Mouse (Mus musculus) hindbrain, embryonic 15.5 days (tissue): ENCODE measurements at regions not wholly inside any gene's neighbourhood (a gene's known extent, or its start where the extent isn't known, plus 50 kb on each side); places are given as distances from the start of the nearest gene placed in this dataset.
"Not testable (repeated sequence)": the region's sequence is repeated elsewhere in the genome, so short reads cannot be mapped to it uniquely, and the experiment has no call there.

Source experiments
- ATAC-seq: fragments of 200-750 bp; cut with Nextera tagmentation; 2 replicates; pipeline ENCODE4 v1.8.0; 2017; ENCODE audit warnings: low read depth, moderate number of reproducible peaks, moderate TSS enrichment; ENCODE audit not compliant: low FRiP score
- H3K27ac ChIP-seq: fragments of 300-500 bp; sonication (generic); replicated peaks from 2 replicates; pipeline ENCODE4 v1.5.1; 2015; ENCODE audit warnings: mild to moderate bottlenecking, inconsistent platforms
- H3K27me3 ChIP-seq: fragments of 300-500 bp; sonication (generic); 2 replicates; pipeline ENCODE4 v1.6.1; 2015; ENCODE audit warnings: control low read depth, inconsistent platforms
- H3K36me3 ChIP-seq: fragments of 300-500 bp; sonication (generic); 2 replicates; pipeline ENCODE4 v1.6.1; 2015; ENCODE audit warnings: control low read depth, inconsistent platforms
- H3K4me1 ChIP-seq: fragments of 300-500 bp; sonication (generic); replicated peaks from 2 replicates; pipeline ENCODE4 v1.6.1; 2015; ENCODE audit warnings: control low read depth, inconsistent platforms
- H3K4me2 ChIP-seq: fragments of 300-500 bp; sonication (generic); 2 replicates; pipeline ENCODE4 v1.6.1; 2015; ENCODE audit warnings: moderate library complexity, mild to moderate bottlenecking, inconsistent platforms
- H3K4me3 ChIP-seq: fragments of 300-500 bp; sonication (generic); 2 replicates; pipeline ENCODE4 v1.5.1; 2015; ENCODE audit warnings: mild to moderate bottlenecking, inconsistent platforms
- H3K9ac ChIP-seq: fragments of 300-500 bp; sonication (generic); 2 replicates; pipeline ENCODE4 v1.6.1; 2015; ENCODE audit warnings: inconsistent platforms
- H3K9me3 ChIP-seq: fragments of 300-500 bp; sonication (generic); 2 replicates; pipeline ENCODE4 v1.6.1; 2016; ENCODE audit warnings: control low read depth, inconsistent platforms
- WGBS: fragments of 180-500 bp; shearing (Covaris S2); methylation state at CpG from one replicate; pipeline ENCODE4 v1.1.7; 2015; 5-methylcytosine and 5-hydroxymethylcytosine counted together

DNA sequence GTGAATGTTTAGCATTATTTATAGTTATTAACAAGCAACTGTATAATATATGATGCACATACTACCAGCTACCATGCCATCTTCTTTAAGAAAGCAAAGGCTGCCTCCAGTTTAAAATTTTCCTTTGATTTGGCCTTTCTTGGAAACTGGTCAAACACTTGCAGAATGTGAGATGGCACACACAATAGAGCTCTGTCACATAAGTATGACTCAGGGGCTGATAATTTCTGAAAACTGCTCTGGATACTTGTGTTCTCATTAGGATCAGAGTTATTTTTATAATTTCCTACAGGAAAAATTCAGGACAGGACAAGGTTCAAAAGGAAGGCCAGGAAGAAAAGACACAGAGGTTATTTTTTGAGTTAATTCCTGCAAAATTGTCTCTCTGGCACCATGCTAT lies 552.4 kb upstream of the Adamts5 start:
- Histone ChIP-seq H3K27ac (no peak overlapping the region), H3K4me1 (no peaks in the 10 kb centered on the region), H3K36me3 (no peaks in the 10 kb centered on the region), H3K9ac (no peak overlapping the region), H3K27me3 (no peaks in the 10 kb centered on the region), H3K4me2 (no peak overlapping the region), H3K4me3 (no peak overlapping the region), H3K9me3 (no peaks in the 10 kb centered on the region)
- ATAC-seq: no peak

DNA sequence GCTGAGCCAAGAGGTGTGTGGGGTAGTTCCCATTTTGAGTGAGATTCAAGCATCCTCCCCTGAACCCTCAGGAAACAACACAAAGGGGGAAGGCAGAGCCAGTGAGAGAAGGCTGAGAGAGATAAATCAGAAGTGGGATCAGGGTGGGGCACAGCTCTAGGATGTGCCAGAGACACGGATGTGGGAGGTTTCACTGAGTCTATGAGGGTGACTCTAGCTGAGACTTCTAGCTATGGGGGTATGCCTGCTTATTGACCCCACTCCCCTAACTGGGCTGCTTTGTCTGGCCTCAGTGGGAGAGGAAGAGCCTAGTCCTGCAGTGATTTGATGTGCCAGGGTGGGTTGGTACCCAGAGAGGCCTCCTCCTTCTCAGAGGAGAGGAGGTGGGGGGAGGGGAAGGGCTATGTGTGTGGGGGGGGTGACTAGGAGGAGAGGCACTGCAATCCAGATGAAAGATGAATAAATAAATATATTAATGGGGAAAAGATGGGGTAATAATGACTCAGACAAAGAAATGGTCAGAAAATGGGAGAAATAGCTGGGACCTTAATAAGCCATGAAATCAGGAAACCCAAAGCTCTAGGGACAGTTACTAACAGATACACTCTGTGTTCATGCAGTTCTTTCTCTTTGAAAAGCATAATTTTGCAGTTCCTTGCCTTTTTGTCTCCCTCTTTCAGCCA lies 547.0 kb upstream of the Adamts5 start:
- 29% methylated on average over 1 of the region's 1 CpGs for WGBS
- Histone ChIP-seq H3K27me3 (no peaks in the 10 kb centered on the region), H3K4me2 (no peak overlapping the region), H3K9me3 (no peaks in the 10 kb centered on the region), H3K4me3 (no peak overlapping the region), H3K27ac (no peak overlapping the region), H3K9ac (no peak overlapping the region), H3K36me3 (no peaks in the 10 kb centered on the region), H3K4me1 (no peaks in the 10 kb centered on the region)
- ATAC-seq: no peak

DNA sequence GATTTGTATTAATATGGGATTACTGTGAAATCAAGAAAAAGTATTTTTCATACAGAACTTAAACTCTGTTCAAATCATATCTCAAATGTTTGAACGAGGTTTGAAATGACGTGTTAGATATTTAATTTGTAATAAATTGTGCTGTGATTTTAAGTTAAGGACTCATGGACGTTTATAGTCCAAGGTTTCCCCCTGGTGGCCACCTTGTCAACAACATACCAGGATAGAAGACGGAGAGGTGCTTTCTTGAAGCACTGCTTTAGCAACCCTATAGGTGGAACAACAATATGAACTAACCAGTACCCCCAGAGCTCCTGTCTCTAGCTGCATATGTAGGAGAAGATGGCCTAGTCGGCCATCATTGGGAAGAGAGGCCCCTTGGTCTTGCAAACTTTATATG lies 517.8 kb upstream of the Adamts5 start:
- H3K4me3 ChIP-seq, H3K9me3 ChIP-seq, H3K9ac ChIP-seq, H3K4me2 ChIP-seq, H3K27me3 ChIP-seq, H3K27ac ChIP-seq, ATAC-seq, H3K36me3 ChIP-seq, H3K4me1 ChIP-seq: not testable (repeated sequence)
- 11% methylated on average over 5 of the region's 5 CpGs for WGBS

DNA sequence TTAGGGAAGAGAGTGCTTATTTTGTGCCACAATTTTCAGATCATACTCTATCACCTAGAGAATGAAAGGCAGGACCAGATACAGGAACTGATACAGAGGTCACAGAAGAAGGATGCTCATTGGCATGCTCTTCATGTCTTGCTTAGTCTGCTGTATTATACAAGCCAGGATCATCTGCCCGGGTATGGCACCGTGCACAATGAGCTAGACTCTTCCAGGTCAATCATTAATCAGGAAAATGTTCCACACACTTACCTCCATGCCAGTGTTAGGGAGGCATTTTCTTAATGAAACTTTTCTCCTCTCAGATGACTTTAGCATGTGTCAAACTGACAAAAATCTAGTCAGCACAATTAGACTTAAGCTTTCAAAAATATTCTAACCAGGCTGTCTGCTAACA lies 502.7 kb upstream of the Adamts5 start:
- no peak overlapping the region for H3K9ac ChIP-seq
- H3K27me3 ChIP-seq: no peaks in the 10 kb centered on the region
- H3K4me3 ChIP-seq: no peak overlapping the region
- no peak overlapping the region for H3K4me2 ChIP-seq
- ATAC-seq: no peak
- 79% methylated on average over 2 of the region's 2 CpGs for WGBS
- no peaks in the 10 kb centered on the region for H3K4me1 ChIP-seq
- H3K27ac ChIP-seq: no peak overlapping the region
- no peaks in the 10 kb centered on the region for H3K36me3 ChIP-seq
- H3K9me3 ChIP-seq: no peaks in the 10 kb centered on the region

DNA sequence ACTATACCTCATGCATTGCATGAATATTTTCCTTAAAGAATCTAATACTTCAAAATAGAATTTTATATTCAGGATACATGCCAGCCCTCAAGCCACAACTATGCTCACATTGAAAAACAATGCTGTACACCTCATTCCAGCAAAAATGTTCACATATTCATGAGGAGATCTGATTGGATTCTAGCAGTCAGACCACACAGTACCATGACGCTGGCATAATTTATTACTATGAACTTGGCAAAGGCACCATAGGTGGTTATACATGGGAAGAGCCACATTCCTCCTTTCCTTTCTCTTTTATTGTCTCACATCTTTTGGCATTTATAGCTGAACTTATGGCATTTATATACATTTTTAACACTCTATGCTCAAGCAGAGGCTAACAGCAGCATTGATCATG lies 499.8 kb upstream of the Adamts5 start:
- Histone ChIP-seq H3K27me3 (no peaks in the 10 kb centered on the region), H3K36me3 (no peaks in the 10 kb centered on the region), H3K27ac (no peak overlapping the region), H3K4me2 (no peak overlapping the region), H3K4me3 (no peak overlapping the region), H3K9me3 (no peaks in the 10 kb centered on the region), H3K4me1 (no peaks in the 10 kb centered on the region), H3K9ac (no peak overlapping the region)
- ATAC-seq: no peak
- 57% methylated on average over 1 of the region's 1 CpGs for WGBS

DNA sequence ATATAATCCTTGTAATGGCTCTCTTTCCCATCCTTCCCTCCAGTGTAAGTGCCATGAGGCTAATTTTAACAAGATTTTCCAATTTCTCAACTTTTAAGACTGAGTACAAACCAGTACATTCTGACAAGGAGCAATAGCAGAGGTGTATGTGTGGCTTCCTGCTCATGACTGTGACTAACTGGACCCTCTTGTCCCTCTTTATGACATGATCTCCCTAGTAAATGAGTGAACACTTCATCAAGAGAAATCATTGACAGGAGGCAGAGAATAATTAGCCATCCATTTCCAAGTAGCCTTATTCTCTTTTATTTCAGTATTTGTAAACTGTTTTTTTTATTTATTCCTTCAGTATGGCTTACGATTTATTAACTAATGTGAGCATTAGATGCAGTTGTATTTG lies 497.7 kb upstream of the Adamts5 start:
- Histone ChIP-seq H3K9ac (no peak overlapping the region), H3K4me3 (no peak overlapping the region), H3K27me3 (no peaks in the 10 kb centered on the region), H3K4me2 (no peak overlapping the region), H3K27ac (no peak overlapping the region), H3K9me3 (no peaks in the 10 kb centered on the region), H3K4me1 (no peaks in the 10 kb centered on the region), H3K36me3 (no peaks in the 10 kb centered on the region)
- no peak for ATAC-seq
- 98% methylated on average over 1 of the region's 1 CpGs for WGBS

DNA sequence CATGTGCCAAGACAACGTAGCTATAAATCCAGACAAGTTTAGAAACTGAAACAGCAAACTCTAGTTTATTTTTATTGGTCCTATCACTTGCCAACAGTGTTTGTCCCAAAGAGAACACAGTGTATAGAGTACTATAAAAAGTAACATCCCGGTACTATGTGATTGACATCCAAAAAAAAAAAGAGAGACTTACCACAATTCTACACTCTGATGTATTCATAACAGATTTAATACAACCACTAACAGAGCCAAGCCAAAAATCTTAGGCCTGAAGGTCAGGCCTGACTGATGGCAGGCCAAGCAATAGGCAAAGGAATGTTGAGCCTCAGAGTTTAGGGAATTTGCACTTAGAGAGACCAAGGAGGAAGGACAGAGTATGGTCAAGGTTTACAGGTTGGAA lies 495.9 kb upstream of the Adamts5 start:
- no peaks in the 10 kb centered on the region for H3K27me3 ChIP-seq
- 77% methylated on average over 2 of the region's 2 CpGs for WGBS
- no peak for ATAC-seq

DNA sequence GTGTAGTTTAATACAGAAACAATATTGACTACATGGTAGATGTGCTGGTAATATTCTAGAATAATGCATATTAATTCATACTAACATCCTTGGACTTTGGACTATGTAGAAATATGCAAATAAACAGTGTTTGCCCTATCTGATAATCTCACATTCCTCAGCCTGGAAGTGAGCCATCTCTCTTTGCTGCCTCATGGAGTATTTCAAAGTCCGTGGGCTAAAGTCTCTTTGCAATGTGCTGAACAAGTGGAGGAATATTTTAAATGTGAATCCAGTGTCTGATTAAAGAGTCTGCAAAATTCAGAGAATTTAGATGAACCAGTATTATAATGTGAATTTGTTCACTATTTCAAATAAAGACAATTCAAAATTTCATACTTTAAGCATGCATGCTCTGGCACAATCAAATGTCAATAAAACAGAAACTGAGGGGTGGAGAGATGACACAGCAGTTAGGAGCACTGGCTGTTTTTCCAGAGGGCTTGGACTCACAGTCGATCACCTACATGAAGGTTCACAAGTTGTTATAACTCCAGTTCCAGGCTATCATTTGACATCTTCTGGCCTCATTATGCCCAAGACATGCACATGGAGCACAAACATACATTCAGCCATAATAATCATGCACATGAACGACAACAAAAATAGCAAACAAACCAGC lies 487.6 kb upstream of the Adamts5 start:
- Histone ChIP-seq H3K9me3 (no peaks in the 10 kb centered on the region), H3K4me1 (no peaks in the 10 kb centered on the region), H3K27ac (no peak overlapping the region), H3K4me3 (no peak overlapping the region), H3K27me3 (no peaks in the 10 kb centered on the region), H3K36me3 (no peaks in the 10 kb centered on the region), H3K4me2 (no peak overlapping the region), H3K9ac (no peak overlapping the region)
- WGBS: 82% methylated on average over 3 of the region's 3 CpGs
- ATAC-seq: no peak

More for the DNA sequence above, 495.9 kb upstream of the Adamts5 start:
- Histone ChIP-seq H3K4me3 (no peak overlapping the region), H3K9me3 (no peaks in the 10 kb centered on the region), H3K4me1 (no peaks in the 10 kb centered on the region), H3K9ac (no peak overlapping the region), H3K27ac (no peak overlapping the region), H3K4me2 (no peak overlapping the region), H3K36me3 (no peaks in the 10 kb centered on the region)

DNA sequence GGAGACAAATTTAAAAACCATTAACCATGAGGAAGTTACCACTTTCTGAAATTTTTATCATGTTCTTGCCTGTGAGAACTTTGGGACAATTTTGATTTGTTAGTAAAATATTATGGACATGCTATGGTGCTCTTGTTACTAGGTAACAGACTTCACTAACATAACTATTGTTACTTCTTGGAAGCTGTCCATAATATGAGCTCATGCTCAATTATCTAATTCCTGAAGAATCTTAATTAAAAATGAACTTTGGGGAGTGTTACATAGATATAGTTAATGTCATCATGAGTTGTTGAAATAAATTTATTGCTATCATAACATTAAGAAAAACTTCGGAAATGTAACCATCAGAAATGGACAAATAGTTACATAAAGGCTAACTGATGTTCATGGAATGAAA lies 486.5 kb upstream of the Adamts5 start:
- no peak for ATAC-seq
- Histone ChIP-seq H3K4me3 (no peak overlapping the region), H3K4me2 (no peak overlapping the region), H3K9me3 (no peaks in the 10 kb centered on the region), H3K27ac (no peak overlapping the region), H3K4me1 (no peaks in the 10 kb centered on the region), H3K9ac (no peak overlapping the region), H3K36me3 (no peaks in the 10 kb centered on the region), H3K27me3 (no peaks in the 10 kb centered on the region)
- whole genome bisulfite sequencing: 86% methylated on average over 1 of the region's 1 CpGs

DNA sequence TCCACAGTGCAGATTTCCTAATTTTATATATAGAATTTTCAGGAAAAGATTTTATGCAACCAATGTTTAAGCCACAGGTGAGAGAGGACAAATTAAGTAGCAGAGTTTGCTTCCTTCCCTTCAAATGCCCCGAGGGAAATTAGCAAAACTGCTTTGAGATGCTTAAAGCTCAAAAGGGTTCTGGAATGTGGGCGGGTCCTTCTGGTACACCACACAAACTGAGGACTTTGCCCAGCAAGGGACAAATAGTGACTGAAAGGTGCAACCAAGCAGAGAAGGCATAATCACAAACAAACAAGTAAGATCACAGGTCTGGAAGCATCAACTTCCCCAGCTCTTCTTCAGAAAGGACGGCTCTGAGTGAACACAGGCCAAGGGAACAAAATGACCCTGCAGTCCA lies 476.4 kb upstream of the Adamts5 start:
- Histone ChIP-seq H3K27me3 (no peaks in the 10 kb centered on the region), H3K9ac (no peak overlapping the region), H3K4me3 (no peak overlapping the region), H3K9me3 (no peaks in the 10 kb centered on the region), H3K4me1 (no peaks in the 10 kb centered on the region), H3K36me3 (no peaks in the 10 kb centered on the region), H3K4me2 (no peak overlapping the region), H3K27ac (no peak overlapping the region)
- 40% methylated on average over 3 of the region's 3 CpGs for WGBS
- ATAC-seq: no peak

DNA sequence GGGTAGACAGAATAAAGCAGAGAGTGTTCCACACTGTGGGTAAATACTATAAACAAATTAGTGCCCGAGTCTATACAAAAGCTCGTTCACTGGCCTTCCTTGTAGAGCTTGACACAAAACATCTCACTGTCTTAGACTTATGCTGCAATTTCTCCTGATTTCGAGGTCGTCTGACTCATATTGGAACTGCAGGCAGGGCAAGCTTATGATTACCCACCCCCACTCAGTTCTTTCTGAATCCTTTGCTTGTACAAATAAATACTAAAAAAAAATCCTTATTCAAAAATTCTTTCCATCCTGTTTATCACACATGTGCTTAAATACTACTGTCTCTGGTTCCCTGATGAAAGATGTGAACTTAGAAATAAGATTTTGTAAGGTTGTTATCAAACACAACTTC lies 470.0 kb upstream of the Adamts5 start:
- no peak for ATAC-seq
- Histone ChIP-seq H3K27me3 (no peaks in the 10 kb centered on the region), H3K4me2 (no peak overlapping the region), H3K4me1 (no peaks in the 10 kb centered on the region), H3K9me3 (no peaks in the 10 kb centered on the region), H3K9ac (no peak overlapping the region), H3K4me3 (no peak overlapping the region), H3K27ac (no peak overlapping the region), H3K36me3 (no peaks in the 10 kb centered on the region)
- WGBS: 75% methylated on average over 4 of the region's 4 CpGs

DNA sequence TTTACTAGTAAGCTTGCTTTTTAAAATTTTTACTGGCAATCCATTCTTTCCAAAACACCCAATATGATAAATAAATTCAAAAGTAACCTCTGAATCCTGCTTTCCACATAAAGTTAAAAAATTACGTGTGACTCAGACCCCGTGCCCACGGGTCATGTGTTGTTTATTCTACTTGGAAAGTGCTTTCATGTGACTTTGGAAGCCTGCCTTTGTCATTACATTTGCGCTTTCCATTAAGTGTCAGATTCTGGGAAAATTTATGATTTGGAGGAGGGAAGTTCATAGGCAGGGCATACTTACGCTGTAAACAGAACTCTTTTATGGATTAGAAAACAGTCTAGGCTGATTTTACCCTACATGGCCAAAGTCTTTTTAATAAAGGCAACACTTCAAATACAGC lies 466.8 kb upstream of the Adamts5 start:
- no peaks in the 10 kb centered on the region for H3K27me3 ChIP-seq
- H3K4me1 ChIP-seq: no peaks in the 10 kb centered on the region
- no peak overlapping the region for H3K4me3 ChIP-seq
- H3K9me3 ChIP-seq: no peaks in the 10 kb centered on the region
- no peak overlapping the region for H3K9ac ChIP-seq
- H3K27ac ChIP-seq: no peak overlapping the region
- ATAC-seq: no peak
- no peaks in the 10 kb centered on the region for H3K36me3 ChIP-seq
- 82% methylated on average over 5 of the region's 5 CpGs for WGBS
- H3K4me2 ChIP-seq: no peak overlapping the region

DNA sequence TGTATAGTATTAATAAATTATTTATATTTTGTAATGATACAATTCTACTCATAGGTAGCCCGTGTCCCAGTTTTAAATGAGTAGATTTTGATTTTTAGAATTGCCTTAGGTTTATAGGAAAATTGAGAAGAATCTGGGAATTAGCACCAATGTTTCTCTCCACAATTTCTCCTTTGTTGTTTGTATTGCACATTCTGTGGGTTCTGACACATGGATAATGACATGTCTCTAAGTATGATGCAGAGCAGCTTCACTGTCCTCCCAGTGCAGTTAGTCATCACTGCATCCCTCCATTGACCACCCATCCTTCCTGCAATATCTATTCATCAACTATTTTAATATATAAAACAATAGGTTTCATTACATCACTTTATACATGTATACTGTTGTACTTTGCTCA lies 464.6 kb upstream of the Adamts5 start:
- ATAC-seq: no peak
- Histone ChIP-seq H3K9ac (no peak overlapping the region), H3K4me1 (no peaks in the 10 kb centered on the region), H3K4me3 (no peak overlapping the region), H3K27me3 (no peaks in the 10 kb centered on the region), H3K27ac (no peak overlapping the region), H3K36me3 (no peaks in the 10 kb centered on the region), H3K4me2 (no peak overlapping the region), H3K9me3 (no peaks in the 10 kb centered on the region)
- 95% methylated on average over 1 of the region's 1 CpGs for WGBS
